Mouse (Mus musculus): ENCODE data around the gene Klhl7. TPM values are rescaled to one million over a fixed set of nuclear protein-coding genes. Genes with fewer than 3 reads are reported as not detected.

Klhl7 gene
- polyA plus RNA-seq, 1 experiment = 0.26 TPM

- 0 out of 2 replicates have a peak, but pooled peaks cover 2% of the 10 kb centered on the region for H3K9me3 ChIP-seq
- no peak overlapping the region for H3K4me3 ChIP-seq (replicated peaks)
- peaks cover 3% of the 10 kb centered on the region for H3K36me3 ChIP-seq (replicated peaks; ENCODE audit: low read length)
- no peaks in the 10 kb centered on the region for H3K27me3 ChIP-seq (replicated peaks)
- TF ChIP-seq GATA1 (IDR thresholded peaks at IDR 0.05; ENCODE audit: borderline replicate concordance, low read length) = no peak
- no peak for TF ChIP-seq FLI1 (IDR thresholded peaks at IDR 0.05; ENCODE audit: low read length)
- no peaks in the 10 kb centered on the region for H3K4me1 ChIP-seq
Measured at GRCm38 (mm10) chr5:24110068-24110467, 9.7 kb downstream of the Klhl7 start.

- Histone ChIP-seq H3K27me3 (replicated peaks) (no peaks in the 10 kb centered on the region), H3K9me3 (0 out of 2 replicates have a peak, but pooled peaks cover 2% of the 10 kb centered on the region), H3K36me3 (replicated peaks; ENCODE audit: low read length) (peaks cover 3% of the 10 kb centered on the region), H3K4me3 (replicated peaks) (no peak overlapping the region), H3K4me1 (no peaks in the 10 kb centered on the region)
- no peak for TF ChIP-seq GATA1 (IDR thresholded peaks at IDR 0.05; ENCODE audit: borderline replicate concordance, low read length)
- TF ChIP-seq FLI1 (IDR thresholded peaks at IDR 0.05; ENCODE audit: low read length) = no peak
Measured at GRCm38 (mm10) chr5:24112116-24112903, 11.9 kb downstream of the Klhl7 start.

- H3K9me3 ChIP-seq = no peaks in the 10 kb centered on the region
- no peak for TF ChIP-seq GATA1 (IDR thresholded peaks at IDR 0.05; ENCODE audit: borderline replicate concordance, low read length)
- TF ChIP-seq FLI1 (IDR thresholded peaks at IDR 0.05; ENCODE audit: low read length) = no peak
- 0 out of 2 replicates have a peak, but pooled peaks cover 4% of the 10 kb centered on the region for H3K4me1 ChIP-seq
Measured at GRCm38 (mm10) chr5:24122221-24122620, 21.8 kb downstream of the Klhl7 start.

GRCm38 (mm10) chr5:24124175-24124574 is 23.8 kb downstream of the Klhl7 start:
- Histone ChIP-seq H3K27me3 (replicated peaks) (no peaks in the 10 kb centered on the region), H3K36me3 (replicated peaks; ENCODE audit: low read length) (no peaks in the 10 kb centered on the region), H3K4me1 (0 out of 2 replicates have a peak, but pooled peaks cover 4% of the 10 kb centered on the region), H3K4me3 (replicated peaks) (no peak overlapping the region), H3K9me3 (no peaks in the 10 kb centered on the region)
- no peak for TF ChIP-seq GATA1 (IDR thresholded peaks at IDR 0.05; ENCODE audit: borderline replicate concordance, low read length)
- TF ChIP-seq FLI1 (IDR thresholded peaks at IDR 0.05; ENCODE audit: low read length) = no peak

More at GRCm38 (mm10) chr5:24122221-24122620, 21.8 kb downstream of the Klhl7 start:
- no peak overlapping the region for H3K4me3 ChIP-seq (replicated peaks)
- H3K27me3 ChIP-seq (replicated peaks) = no peaks in the 10 kb centered on the region
- no peaks in the 10 kb centered on the region for H3K36me3 ChIP-seq (replicated peaks; ENCODE audit: low read length)

GRCm38 (mm10) chr5:24124579-24125276 is 24.3 kb downstream of the Klhl7 start:
- no peaks in the 10 kb centered on the region for H3K27me3 ChIP-seq (replicated peaks)
- TF ChIP-seq GATA1 (IDR thresholded peaks at IDR 0.05; ENCODE audit: borderline replicate concordance, low read length) = no peak
- 0 out of 2 replicates have a peak, but pooled peaks cover 4% of the 10 kb centered on the region for H3K4me1 ChIP-seq
- H3K4me3 ChIP-seq (replicated peaks) = no peak overlapping the region
- no peaks in the 10 kb centered on the region for H3K36me3 ChIP-seq (replicated peaks; ENCODE audit: low read length)
- H3K9me3 ChIP-seq = no peaks in the 10 kb centered on the region

- no peak overlapping the region for H3K4me3 ChIP-seq (replicated peaks)
- TF ChIP-seq FLI1 (IDR thresholded peaks at IDR 0.05; ENCODE audit: low read length) = no peak
- TF ChIP-seq GATA1 (IDR thresholded peaks at IDR 0.05; ENCODE audit: borderline replicate concordance, low read length) = no peak
- peaks cover 3% of the 10 kb centered on the region for H3K36me3 ChIP-seq (replicated peaks; ENCODE audit: low read length)
- H3K4me1 ChIP-seq = 0 out of 2 replicates have a peak, but pooled peaks cover 4% of the 10 kb centered on the region
- no peaks in the 10 kb centered on the region for H3K27me3 ChIP-seq (replicated peaks)
- H3K9me3 ChIP-seq = no peaks in the 10 kb centered on the region
Measured at GRCm38 (mm10) chr5:24125910-24126636, 25.7 kb downstream of the Klhl7 start.

- 0 out of 2 replicates have a peak, but pooled peaks cover 4% of the 10 kb centered on the region for H3K4me1 ChIP-seq
- peaks cover 3% of the 10 kb centered on the region for H3K36me3 ChIP-seq (replicated peaks; ENCODE audit: low read length)
- H3K9me3 ChIP-seq = no peaks in the 10 kb centered on the region
- no peak overlapping the region for H3K4me3 ChIP-seq (replicated peaks)
- no peaks in the 10 kb centered on the region for H3K27me3 ChIP-seq (replicated peaks)
- TF ChIP-seq GATA1 (IDR thresholded peaks at IDR 0.05; ENCODE audit: borderline replicate concordance, low read length) (no peak), FLI1 (IDR thresholded peaks at IDR 0.05; ENCODE audit: low read length) (no peak)
Measured at GRCm38 (mm10) chr5:24126967-24127366, 26.6 kb downstream of the Klhl7 start.

GRCm38 (mm10) chr5:24146964-24147363 is 46.6 kb downstream of the Klhl7 start:
- Histone ChIP-seq H3K4me1 (peaks cover 3% of the 10 kb centered on the region; the same call in 1 of the 2 replicates), H3K27me3 (replicated peaks) (no peaks in the 10 kb centered on the region), H3K9me3 (no peaks in the 10 kb centered on the region), H3K36me3 (replicated peaks; ENCODE audit: low read length) (peaks cover 48% of the 10 kb centered on the region), H3K4me3 (replicated peaks) (no peak overlapping the region)
- TF ChIP-seq GATA1 (IDR thresholded peaks at IDR 0.05; ENCODE audit: borderline replicate concordance, low read length) (no peak), FLI1 (IDR thresholded peaks at IDR 0.05; ENCODE audit: low read length) (no peak)

- Histone ChIP-seq H3K4me3 (replicated peaks) (no peak overlapping the region), H3K27me3 (replicated peaks) (no peaks in the 10 kb centered on the region), H3K4me1 (peaks cover 7% of the 10 kb centered on the region; the same call in 1 of the 2 replicates), H3K36me3 (replicated peaks; ENCODE audit: low read length) (peaks cover 22% of the 10 kb centered on the region), H3K9me3 (no peaks in the 10 kb centered on the region)
- TF ChIP-seq FLI1 (IDR thresholded peaks at IDR 0.05; ENCODE audit: low read length) = no peak
- no peak for TF ChIP-seq GATA1 (IDR thresholded peaks at IDR 0.05; ENCODE audit: borderline replicate concordance, low read length)
Measured at GRCm38 (mm10) chr5:24152199-24152598, 51.8 kb downstream of the Klhl7 start.
